Mouse (Mus musculus) embryo, embryonic 9.5 days (tissue): ENCODE results near the gene Sohlh1.

Source experiments
- DNase-seq: peaks from one replicate; pipeline ENCODE4 v3.0.0-alpha.2; 2017; ENCODE audit errors: extremely low spot score

Gene Sohlh1

GRCm38 (mm10) chr2:25847226-25847625 is at the start of gene Sohlh1:
TSS of gene Sohlh1 (minus strand) at chr2:25847248.
- DNase-seq, result no peak

GRCm38 (mm10) chr2:25892440-25892839 is 45.4 kb upstream of the Sohlh1 start:
- DNase-seq, result no peak

- no peak for DNase-seq
Observed at GRCm38 (mm10) chr2:25888144-25888543, 41.1 kb upstream of the Sohlh1 start.

GRCm38 (mm10) chr2:25887226-25887625 is 40.2 kb upstream of the Sohlh1 start:
- no peak for DNase-seq

- DNase-seq, result no peak
Observed at GRCm38 (mm10) chr2:25884756-25885155, 37.7 kb upstream of the Sohlh1 start.

- DNase-seq, result no peak
Observed at GRCm38 (mm10) chr2:25882276-25882675, 35.2 kb upstream of the Sohlh1 start.

GRCm38 (mm10) chr2:25879061-25879460 is 32.0 kb upstream of the Sohlh1 start:
- DNase-seq, result no peak

- no peak for DNase-seq
Observed at GRCm38 (mm10) chr2:25878516-25878915, 31.5 kb upstream of the Sohlh1 start.

GRCm38 (mm10) chr2:25877736-25878268 is 30.8 kb upstream of the Sohlh1 start:
- DNase-seq, result no peak

- no peak for DNase-seq
Observed at GRCm38 (mm10) chr2:25877250-25877735, 30.2 kb upstream of the Sohlh1 start.

- DNase-seq, result no peak
Observed at GRCm38 (mm10) chr2:25866656-25867055, 19.6 kb upstream of the Sohlh1 start.

GRCm38 (mm10) chr2:25865412-25865811 is 18.4 kb upstream of the Sohlh1 start:
- no peak for DNase-seq

- peak; percentile 20 for DNase-seq
Observed at GRCm38 (mm10) chr2:25864230-25864629, 17.2 kb upstream of the Sohlh1 start.

- DNase-seq, result peak; percentile 42
Observed at GRCm38 (mm10) chr2:25863337-25864131, 16.5 kb upstream of the Sohlh1 start, which contains the start of gene Kcnt1. TSS of gene Kcnt1 (plus strand) at chr2:25863734.

GRCm38 (mm10) chr2:25862696-25863270 is 15.7 kb upstream of the Sohlh1 start:
- DNase-seq, result no peak

GRCm38 (mm10) chr2:25862038-25862437 is 15.0 kb upstream of the Sohlh1 start:
- no peak for DNase-seq

- no peak for DNase-seq
Observed at GRCm38 (mm10) chr2:25859891-25860290, 12.8 kb upstream of the Sohlh1 start.

GRCm38 (mm10) chr2:25853998-25854397 is 7.0 kb upstream of the Sohlh1 start:
- no peak for DNase-seq

GRCm38 (mm10) chr2:25852626-25853025 is 5.6 kb upstream of the Sohlh1 start:
- no peak for DNase-seq

GRCm38 (mm10) chr2:25850330-25850729 is 3.3 kb upstream of the Sohlh1 start:
- DNase-seq, result peak; percentile 45

- DNase-seq, result no peak
Observed at GRCm38 (mm10) chr2:25846516-25846915, 532 bp downstream of the Sohlh1 start.

GRCm38 (mm10) chr2:25844097-25844496 is 3.0 kb downstream of the Sohlh1 start:
- no peak for DNase-seq

GRCm38 (mm10) chr2:25842758-25843157 is 4.3 kb downstream of the Sohlh1 start:
- no peak for DNase-seq
